In the genomic region with DNA sequence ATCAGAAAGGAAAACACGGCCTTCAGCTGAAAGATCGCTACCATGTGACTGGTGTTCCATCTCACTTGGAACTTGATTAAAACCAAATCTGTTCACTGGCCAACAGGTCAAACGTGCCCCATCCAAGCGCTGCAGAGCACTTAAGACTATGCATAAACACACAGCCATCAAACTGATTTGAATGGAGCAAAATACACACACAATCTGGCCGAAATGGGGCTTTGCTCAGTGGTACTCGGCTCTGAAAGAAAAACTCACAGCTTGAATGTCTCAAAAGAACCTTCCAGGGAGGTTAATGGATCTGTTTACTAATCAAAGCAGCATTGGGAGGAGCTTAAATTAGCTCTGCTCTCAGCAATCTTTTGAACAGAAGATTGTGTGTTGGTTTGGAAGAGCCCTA, we compare ENCODE assay signal across 14 mouse cellular contexts.
DNase-seq lines count a peak whose midpoint lies in the region; ATAC-seq and TF ChIP-seq lines count a peak whose summit lies in the region.
"Had no signal": no experiment of that assay in that cellular context is flagged by ENCODE, and none has a peak within 500 bp of the region (broad histone marks: within the 10 kb centered on the region; RNA-seq: fewer than 3 reads in every experiment).

No protein-coding gene starts in this region.

- H3K9me3 ChIP-seq in forebrain, embryonic 13.5 days (replicated peaks), result no peaks in the 10 kb centered on the region
- H3K9me3 ChIP-seq in forebrain, embryonic 11.5 days (ENCODE audit: control insufficient read depth, low read length), result no peaks in the 10 kb centered on the region
- no peaks in the 10 kb centered on the region for H3K9me3 ChIP-seq in hindbrain, postnatal 0 days (ENCODE audit: low read length)
- H3K9me3 ChIP-seq in hindbrain, embryonic 10.5 days, result no peaks in the 10 kb centered on the region
- no peaks in the 10 kb centered on the region for H3K9me3 ChIP-seq in lung, postnatal 0 days (ENCODE audit: low read length)
- H3K9me3 ChIP-seq: liver, embryonic 15.5 days had no signal

- 0 out of 2 replicates have a peak, but pooled peaks have one; percentile 59 for ATAC-seq in forebrain, embryonic 13.5 days
- ATAC-seq in forebrain, embryonic 11.5 days (replicated peaks; ENCODE audit: low FRiP score), result no peak
- ATAC-seq in hindbrain, postnatal 0 days, result peak; percentile 70
- peak; percentile 77 for ATAC-seq in lung, postnatal 0 days

- 0 out of 2 replicates have a peak, but pooled peaks cover 2% of the 10 kb centered on the region for H3K27me3 ChIP-seq in forebrain, embryonic 13.5 days
- H3K27me3 ChIP-seq in forebrain, embryonic 11.5 days (ENCODE audit: control insufficient read depth, insufficient read depth, low read length), result no peaks in the 10 kb centered on the region
- no peaks in the 10 kb centered on the region for H3K27me3 ChIP-seq in hindbrain, postnatal 0 days (ENCODE audit: insufficient read depth, low read length)
- no peaks in the 10 kb centered on the region for H3K27me3 ChIP-seq in hindbrain, embryonic 10.5 days (ENCODE audit: insufficient read depth, poor library complexity, severe bottlenecking)
- no peaks in the 10 kb centered on the region for H3K27me3 ChIP-seq in lung, postnatal 0 days (replicated peaks; ENCODE audit: insufficient read depth, low read length)

- DNase-seq in forebrain, embryonic 11.5 days (ENCODE audit: low spot score), result no peak
- peak; percentile 49 for DNase-seq in hindbrain, postnatal 0 days (ENCODE audit: low spot score)
- DNase-seq in hindbrain, embryonic 10.5 days (ENCODE audit: low spot score), result no peak
- peak; percentile 72 for DNase-seq in brain, embryonic 14.5 days (ENCODE audit: low read depth)
- peak; percentile 53 for DNase-seq in lung, postnatal 0 days (ENCODE audit: low spot score)
- no peak for DNase-seq in left cerebral cortex, postnatal 10 days (ENCODE audit: extremely low spot score in 1 of 2, low spot score in 2 of 2)
- DNase-seq in spleen, adult 18-20 months, result no peak
- DNase-seq: adrenal gland, postnatal 14 days; cerebellum, postnatal 36 days; heart, adult 2 months; kidney, adult 11 months; right cerebral cortex, postnatal 4 days had no signal

- H3K4me2 ChIP-seq in forebrain, embryonic 13.5 days, result no peak overlapping the region
- H3K4me2 ChIP-seq in forebrain, embryonic 11.5 days (ENCODE audit: low read depth, low read length, severe bottlenecking), result no peak overlapping the region
- H3K4me2 ChIP-seq in hindbrain, postnatal 0 days (ENCODE audit: low read depth, low read length), result no peak overlapping the region
- no peak overlapping the region for H3K4me2 ChIP-seq in lung, postnatal 0 days (replicated peaks; ENCODE audit: low read depth, low read length)
- H3K4me2 ChIP-seq: liver, embryonic 15.5 days had no signal

- no peak overlapping the region for H3K27ac ChIP-seq in forebrain, embryonic 13.5 days
- no peak overlapping the region for H3K27ac ChIP-seq in forebrain, embryonic 11.5 days (ENCODE audit: low read depth, low read length)
- H3K27ac ChIP-seq in hindbrain, postnatal 0 days, result no peak overlapping the region
- H3K27ac ChIP-seq in hindbrain, embryonic 10.5 days, result no peak overlapping the region
- H3K27ac ChIP-seq in lung, postnatal 0 days (ENCODE audit: low read length), result no peak overlapping the region; the same call in 1 of the 2 replicates
- H3K27ac ChIP-seq: heart, adult 2 months; liver, embryonic 15.5 days had no signal

- TF ChIP-seq EP300 in lung, postnatal 0 days (IDR thresholded peaks at IDR 0.05), result no peak

- H3K4me3 ChIP-seq in forebrain, embryonic 13.5 days, result no peak overlapping the region
- no peak overlapping the region for H3K4me3 ChIP-seq in forebrain, embryonic 11.5 days (ENCODE audit: low read depth, low read length)
- no peak overlapping the region for H3K4me3 ChIP-seq in hindbrain, postnatal 0 days (ENCODE audit: low read length)
- no peak overlapping the region for H3K4me3 ChIP-seq in hindbrain, embryonic 10.5 days
- H3K4me3 ChIP-seq in lung, postnatal 0 days (ENCODE audit: low read depth, low read length), result no peak overlapping the region
- H3K4me3 ChIP-seq: heart, adult 2 months; liver, embryonic 15.5 days had no signal

- no peak for TF ChIP-seq POLR2A in brain, embryonic 14.5 days (IDR thresholded peaks at IDR 0.05; ENCODE audit: borderline replicate concordance, extremely low read depth, insufficient read depth, insufficient read length, poor library complexity, severe bottlenecking)

- 19% methylated on average over 6 of the region's 6 CpGs for WGBS in forebrain, embryonic 13.5 days
- WGBS in forebrain, embryonic 11.5 days, result 31% methylated on average over 6 of the region's 6 CpGs
- 27% methylated on average over 6 of the region's 6 CpGs for WGBS in hindbrain, postnatal 0 days
- 58% methylated on average over 6 of the region's 6 CpGs for WGBS in hindbrain, embryonic 10.5 days
- WGBS in lung, postnatal 0 days, result 45% methylated on average over 6 of the region's 6 CpGs

- H3K4me1 ChIP-seq in forebrain, embryonic 13.5 days, result peaks cover 13% of the 10 kb centered on the region
- peaks cover 2% of the 10 kb centered on the region for H3K4me1 ChIP-seq in forebrain, embryonic 11.5 days (replicated peaks; ENCODE audit: control insufficient read depth, insufficient read depth, low read length)
- H3K4me1 ChIP-seq in hindbrain, postnatal 0 days (ENCODE audit: insufficient read depth, low read length), result peaks cover 7% of the 10 kb centered on the region; the same call in 1 of the 2 replicates
- peaks cover 17% of the 10 kb centered on the region; the same call in 1 of the 2 replicates for H3K4me1 ChIP-seq in hindbrain, embryonic 10.5 days (replicated peaks)
- H3K4me1 ChIP-seq in lung, postnatal 0 days (ENCODE audit: insufficient read depth, low read depth, low read length), result no peaks in the 10 kb centered on the region
- H3K4me1 ChIP-seq: liver, embryonic 15.5 days had no signal

- intact Hi-C loops in left cerebral cortex, postnatal 10 days (cut with DNase I), result no loop called here

- TF ChIP-seq CTCF in hindbrain, postnatal 0 days (IDR thresholded peaks at IDR 0.05; ENCODE audit: low read depth), result no peak
- no peak for TF ChIP-seq CTCF in brain, embryonic 14.5 days (IDR thresholded peaks at IDR 0.05; ENCODE audit: borderline replicate concordance, extremely low read depth, insufficient read depth, insufficient read length)
- no peak for TF ChIP-seq CTCF in lung, postnatal 0 days (IDR thresholded peaks at IDR 0.05)

- H3K36me3 ChIP-seq in forebrain, embryonic 13.5 days (ENCODE audit: poor library complexity, severe bottlenecking), result no peaks in the 10 kb centered on the region
- no peaks in the 10 kb centered on the region for H3K36me3 ChIP-seq in forebrain, embryonic 11.5 days (ENCODE audit: control insufficient read depth, insufficient read depth, low read length)
- H3K36me3 ChIP-seq in hindbrain, postnatal 0 days (ENCODE audit: insufficient read depth, low read length), result no peaks in the 10 kb centered on the region
- no peaks in the 10 kb centered on the region for H3K36me3 ChIP-seq in hindbrain, embryonic 10.5 days
- H3K36me3 ChIP-seq in lung, postnatal 0 days (ENCODE audit: insufficient read depth, low read length), result no peaks in the 10 kb centered on the region
- H3K36me3 ChIP-seq: liver, embryonic 15.5 days had no signal

- no peak overlapping the region for H3K9ac ChIP-seq in forebrain, embryonic 13.5 days
- no peak overlapping the region for H3K9ac ChIP-seq in forebrain, embryonic 11.5 days (ENCODE audit: low read length)
- H3K9ac ChIP-seq in hindbrain, postnatal 0 days (replicated peaks; ENCODE audit: low read length), result no peak overlapping the region
- H3K9ac ChIP-seq in lung, postnatal 0 days (replicated peaks; ENCODE audit: low read depth), result no peak overlapping the region
- H3K9ac ChIP-seq: liver, embryonic 15.5 days had no signal

Comparison
In these comparisons a context has a peak if more than half of its experiments do, and no peak if none do; other contexts are left out.
1. DNase-seq: peak in hindbrain, postnatal 0 days (single experiment), brain, embryonic 14.5 days (single experiment) and lung, postnatal 0 days (single experiment); none in forebrain, embryonic 11.5 days (single experiment), hindbrain, embryonic 10.5 days (single experiment), left cerebral cortex, postnatal 10 days (0 of 2) and spleen, adult 18-20 months (0 of 2).